Mouse (Mus musculus): ENCODE data around the gene Erbb4.

Erbb4 gene

DNA sequence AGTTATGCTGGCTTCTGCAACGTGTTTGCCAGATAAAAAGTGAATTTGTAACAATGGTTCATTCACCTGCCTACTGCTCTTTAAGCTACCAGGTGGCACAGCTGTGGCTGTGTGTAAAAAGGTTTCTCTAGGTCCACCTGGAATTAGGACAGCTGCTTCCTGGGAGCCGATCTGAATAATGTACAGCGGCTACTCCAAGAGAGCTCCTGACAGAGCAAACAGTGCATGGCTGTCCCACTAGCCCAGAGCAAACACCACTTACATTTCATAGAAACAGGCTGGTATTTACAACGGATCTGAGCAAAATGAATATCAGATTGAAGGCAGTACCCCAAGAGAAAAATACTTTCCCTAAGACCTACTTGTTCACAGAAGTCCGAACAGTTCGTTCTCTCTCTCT is 1058.0 kb downstream of the Erbb4 start:
- no peak for DNase-seq

GRCm38 (mm10) chr1:68047139-68047538 is 1060.7 kb downstream of the Erbb4 start:
- no peak for DNase-seq

GRCm38 (mm10) chr1:68046551-68046970 is 1061.3 kb downstream of the Erbb4 start:
- DNase-seq = no peak

DNA sequence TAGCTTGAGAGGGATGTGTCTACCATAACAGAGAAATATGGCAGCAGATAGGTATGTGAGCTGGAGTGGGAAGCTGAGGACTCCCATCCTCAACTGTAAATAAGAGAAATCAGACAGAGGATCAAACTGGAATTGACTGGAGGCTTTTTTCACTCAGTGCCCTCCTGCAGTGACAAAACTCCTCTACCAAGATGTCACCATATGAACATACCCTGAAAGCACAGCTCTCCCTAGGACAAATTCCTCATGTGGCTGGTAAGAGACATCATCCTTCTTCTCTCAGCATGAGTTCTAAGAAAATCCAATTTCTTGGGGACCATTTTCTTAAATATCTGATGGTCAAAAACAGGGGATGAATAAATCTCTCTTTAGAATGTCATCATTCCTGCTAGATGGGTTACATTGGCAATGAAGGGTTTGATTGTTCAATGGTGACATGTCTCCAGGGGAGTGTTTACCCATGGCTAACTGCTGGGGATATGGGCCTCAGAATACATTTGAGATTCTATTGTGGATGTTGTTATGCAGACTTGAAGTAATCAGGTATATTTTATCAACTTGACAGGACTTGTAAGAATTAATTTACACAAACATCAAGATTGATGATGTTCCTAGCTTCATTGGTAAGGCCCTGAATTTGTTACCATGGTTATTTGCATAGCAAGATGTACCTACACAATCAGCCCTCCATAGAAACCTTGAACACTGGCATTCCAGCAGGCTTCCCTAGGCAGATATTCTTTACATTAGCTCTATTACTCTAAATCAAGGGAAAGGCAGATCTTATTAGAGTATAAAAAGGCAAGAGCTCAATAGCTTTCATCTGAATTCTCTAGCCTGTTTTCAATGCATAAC is 1083.5 kb downstream of the Erbb4 start:
- no peak for DNase-seq

- no peak for DNase-seq
Observed at GRCm38 (mm10) chr1:68020020-68020419, 1087.8 kb downstream of the Erbb4 start.

GRCm38 (mm10) chr1:68019618-68020017 is 1088.2 kb downstream of the Erbb4 start:
- DNase-seq = no peak

Measured in lung, adult 18-20 months (tissue).